Mouse (Mus musculus): ENCODE data around the gene Abi3. TPM values are rescaled to one million over a fixed set of nuclear protein-coding genes. Genes with fewer than 3 reads are reported as not detected.
A peak's percentile ranks its signal among the peaks of the same experiment; 100 is the strongest.

Gene Abi3
- total and polyA plus RNA-seq, 2 experiments from 2014 or later = 0.19 to 1.5 TPM

DNA sequence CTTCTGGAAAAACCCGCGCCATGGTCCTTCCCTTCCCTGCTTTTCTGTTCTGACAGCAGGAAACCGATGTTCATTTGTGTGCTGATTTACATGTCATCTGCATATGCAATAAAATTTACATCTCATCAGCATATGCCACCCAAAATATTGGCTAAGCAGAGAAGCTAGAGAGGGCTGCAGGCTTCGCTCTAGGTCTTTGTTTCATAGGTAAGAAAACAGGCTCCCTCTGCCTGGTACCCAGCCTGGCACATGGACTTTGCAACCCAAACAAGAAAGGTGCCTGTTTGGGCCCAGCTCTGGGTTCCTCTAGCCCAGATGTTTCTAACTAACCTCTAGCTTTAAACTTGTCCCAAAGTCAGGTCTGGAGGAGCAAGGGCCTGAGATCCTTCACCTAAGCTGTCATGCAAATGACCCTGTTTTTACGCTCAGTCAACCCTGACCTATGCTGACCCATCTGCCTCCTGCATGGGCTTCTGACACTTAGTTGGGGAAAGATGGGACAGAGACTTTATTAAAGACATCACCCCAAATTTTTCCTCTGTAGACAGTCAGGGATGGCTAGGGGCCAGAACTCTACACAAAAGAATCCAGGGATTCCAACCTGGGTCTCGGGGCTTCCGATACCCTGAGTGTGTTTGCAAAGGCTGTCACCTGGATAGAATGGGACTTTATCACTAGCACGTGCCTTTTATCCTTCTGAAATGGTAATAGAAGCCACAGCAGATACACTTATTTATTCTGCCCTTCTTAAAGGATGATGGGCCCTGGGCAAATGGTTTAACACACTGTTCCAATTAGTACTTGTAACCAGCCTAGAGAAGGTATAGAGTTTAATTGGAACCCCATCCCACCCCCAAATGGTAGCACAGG is 3.0 kb downstream of the Abi3 start:
- peak; percentile 45 for DNase-seq
- 53% methylated on average over 8 of the region's 8 CpGs for WGBS
- H3K36me3 ChIP-seq (ENCODE audit: insufficient read depth) = no peaks in the 10 kb centered on the region
- H3K4me3 ChIP-seq (ENCODE audit: low read depth, low read length) = no peak overlapping the region
- peaks cover 23% of the 10 kb centered on the region for H3K27me3 ChIP-seq (ENCODE audit: insufficient read depth, low read length)
- no peaks in the 10 kb centered on the region for H3K9me3 ChIP-seq (ENCODE audit: low read length)
- no peak for TF ChIP-seq CTCF (IDR thresholded peaks at IDR 0.05; ENCODE audit: low read depth)
- H3K4me2 ChIP-seq (ENCODE audit: low read depth) = no peak overlapping the region
- peaks cover 4% of the 10 kb centered on the region for H3K4me1 ChIP-seq (ENCODE audit: insufficient read depth)
- H3K9ac ChIP-seq = no peak overlapping the region
- ATAC-seq = peak; percentile 60
- no peak overlapping the region for H3K27ac ChIP-seq (ENCODE audit: low read depth, low read length)

GRCm38 (mm10) chr11:95838598-95838997 is 3.7 kb downstream of the Abi3 start:
- no peak overlapping the region for H3K4me2 ChIP-seq (ENCODE audit: low read depth)
- no peak overlapping the region for H3K9ac ChIP-seq
- no peak overlapping the region for H3K4me3 ChIP-seq (ENCODE audit: low read depth, low read length)
- peaks cover 4% of the 10 kb centered on the region for H3K4me1 ChIP-seq (ENCODE audit: insufficient read depth)
- WGBS = 70% methylated on average over 4 of the region's 4 CpGs
- DNase-seq = no peak
- H3K27ac ChIP-seq (ENCODE audit: low read depth, low read length) = no peak overlapping the region
- TF ChIP-seq CTCF (IDR thresholded peaks at IDR 0.05; ENCODE audit: low read depth) = no peak
- no peaks in the 10 kb centered on the region for H3K36me3 ChIP-seq (ENCODE audit: insufficient read depth)
- no peaks in the 10 kb centered on the region for H3K9me3 ChIP-seq (ENCODE audit: low read length)
- peaks cover 29% of the 10 kb centered on the region for H3K27me3 ChIP-seq (ENCODE audit: insufficient read depth, low read length)
- no peak for ATAC-seq

GRCm38 (mm10) chr11:95837059-95837458 is 5.2 kb downstream of the Abi3 start, which contains the start of gene Gngt2:
Gene Gngt2 (plus strand): TSS chr11:95837216.
- Histone ChIP-seq H3K4me1 (ENCODE audit: insufficient read depth) (peaks cover 4% of the 10 kb centered on the region), H3K36me3 (ENCODE audit: insufficient read depth) (no peaks in the 10 kb centered on the region), H3K9ac (no peak within 1 kb of the TSS), H3K27me3 (ENCODE audit: insufficient read depth, low read length) (peaks cover 43% of the 10 kb centered on the region), H3K9me3 (ENCODE audit: low read length) (no peaks in the 10 kb centered on the region), H3K27ac (ENCODE audit: low read depth, low read length) (no peak within 1 kb of the TSS), H3K4me2 (ENCODE audit: low read depth) (no peak within 1 kb of the TSS), H3K4me3 (ENCODE audit: low read depth, low read length) (no peak within 1 kb of the TSS)
- ATAC-seq = no peak
- TF ChIP-seq CTCF (IDR thresholded peaks at IDR 0.05; ENCODE audit: low read depth) = no peak
- whole genome bisulfite sequencing = 52% methylated on average over 10 of the region's 10 CpGs
- peak; percentile 60 for DNase-seq

GRCm38 (mm10) chr11:95836433-95836832 is 5.8 kb downstream of the Abi3 start:
- TF ChIP-seq CTCF (IDR thresholded peaks at IDR 0.05; ENCODE audit: low read depth) = no peak
- ATAC-seq = no peak
- Histone ChIP-seq H3K4me2 (ENCODE audit: low read depth) (no peak overlapping the region), H3K36me3 (ENCODE audit: insufficient read depth) (no peaks in the 10 kb centered on the region), H3K9ac (no peak overlapping the region), H3K27me3 (ENCODE audit: insufficient read depth, low read length) (peaks cover 42% of the 10 kb centered on the region), H3K4me1 (ENCODE audit: insufficient read depth) (peaks cover 4% of the 10 kb centered on the region), H3K4me3 (ENCODE audit: low read depth, low read length) (no peak overlapping the region), H3K27ac (ENCODE audit: low read depth, low read length) (no peak overlapping the region), H3K9me3 (ENCODE audit: low read length) (no peaks in the 10 kb centered on the region)
- WGBS = 50% methylated on average over 6 of the region's 6 CpGs
- DNase-seq = no peak

GRCm38 (mm10) chr11:95835832-95836231 is 6.4 kb downstream of the Abi3 start:
- no peak for DNase-seq
- no peak for TF ChIP-seq CTCF (IDR thresholded peaks at IDR 0.05; ENCODE audit: low read depth)
- Histone ChIP-seq H3K4me1 (ENCODE audit: insufficient read depth) (peaks cover 7% of the 10 kb centered on the region), H3K4me2 (ENCODE audit: low read depth) (no peak overlapping the region), H3K27me3 (ENCODE audit: insufficient read depth, low read length) (peaks cover 48% of the 10 kb centered on the region), H3K4me3 (ENCODE audit: low read depth, low read length) (no peak overlapping the region), H3K9me3 (ENCODE audit: low read length) (no peaks in the 10 kb centered on the region), H3K36me3 (ENCODE audit: insufficient read depth) (no peaks in the 10 kb centered on the region), H3K9ac (no peak overlapping the region), H3K27ac (ENCODE audit: low read depth, low read length) (no peak overlapping the region)
- no peak for ATAC-seq
- 44% methylated on average over 6 of the region's 6 CpGs for WGBS

GRCm38 (mm10) chr11:95834742-95835710 is 7.2 kb downstream of the Abi3 start:
- Histone ChIP-seq H3K4me1 (ENCODE audit: insufficient read depth) (peaks cover 12% of the 10 kb centered on the region), H3K36me3 (ENCODE audit: insufficient read depth) (no peaks in the 10 kb centered on the region), H3K9ac (no peak overlapping the region), H3K4me2 (ENCODE audit: low read depth) (no peak overlapping the region), H3K27me3 (ENCODE audit: insufficient read depth, low read length) (peaks cover 56% of the 10 kb centered on the region), H3K27ac (ENCODE audit: low read depth, low read length) (no peak overlapping the region), H3K9me3 (ENCODE audit: low read length) (no peaks in the 10 kb centered on the region), H3K4me3 (ENCODE audit: low read depth, low read length) (no peak overlapping the region)
- ATAC-seq (no peak), DNase-seq (no peak)
- no peak for TF ChIP-seq CTCF (IDR thresholded peaks at IDR 0.05; ENCODE audit: low read depth)
- 27% methylated on average over 15 of the region's 15 CpGs for WGBS
